Mouse (Mus musculus): ENCODE measurements around the gene Cdca7. TPM values are rescaled to one million over a fixed set of nuclear protein-coding genes. Genes with fewer than 3 reads are reported as not detected.

Cdca7 gene
- polyA plus RNA-seq, 1 experiment, result not detected

GRCm38 (mm10) chr2:72475423-72475796 is 549 bp upstream of the Cdca7 start:
- peaks cover 3% of the 10 kb centered on the region; the same call in 1 of the 2 replicates for H3K4me1 ChIP-seq (ENCODE audit: control insufficient read depth, insufficient read depth, insufficient read length, low read length)
- H3K27ac ChIP-seq (replicated peaks; ENCODE audit: low read depth, low read length), result no peak overlapping the region
- H3K4me3 ChIP-seq (ENCODE audit: insufficient read depth, low read depth, low read length), result peak overlapping the region; percentile 80

- peaks cover 3% of the 10 kb centered on the region; the same call in 1 of the 2 replicates for H3K4me1 ChIP-seq (ENCODE audit: control insufficient read depth, insufficient read depth, insufficient read length, low read length)
- no peak overlapping the region for H3K27ac ChIP-seq (replicated peaks; ENCODE audit: low read depth, low read length)
- peak overlapping the region; percentile 80 for H3K4me3 ChIP-seq (ENCODE audit: insufficient read depth, low read depth, low read length)
These were observed 690 bp downstream of the Cdca7 start for GRCm38 (mm10) chr2:72476486-72477211.

- Histone ChIP-seq H3K4me1 (ENCODE audit: control insufficient read depth, insufficient read depth, insufficient read length, low read length) (peaks cover 3% of the 10 kb centered on the region; the same call in 1 of the 2 replicates), H3K27ac (replicated peaks; ENCODE audit: low read depth, low read length) (no peak overlapping the region)
These were observed 1.3 kb downstream of the Cdca7 start for GRCm38 (mm10) chr2:72477221-72477620.

GRCm38 (mm10) chr2:72478176-72478575 is 2.2 kb downstream of the Cdca7 start:
- no peak overlapping the region for H3K27ac ChIP-seq (replicated peaks; ENCODE audit: low read depth, low read length)

More at GRCm38 (mm10) chr2:72477221-72477620, 1.3 kb downstream of the Cdca7 start:
- peak overlapping the region; percentile 80 for H3K4me3 ChIP-seq (ENCODE audit: insufficient read depth, low read depth, low read length)

GRCm38 (mm10) chr2:72478921-72479320 is 3.0 kb downstream of the Cdca7 start:
- H3K27ac ChIP-seq (replicated peaks; ENCODE audit: low read depth, low read length), result no peak overlapping the region

More at GRCm38 (mm10) chr2:72478176-72478575, 2.2 kb downstream of the Cdca7 start:
- peaks cover 3% of the 10 kb centered on the region; the same call in 1 of the 2 replicates for H3K4me1 ChIP-seq (ENCODE audit: control insufficient read depth, insufficient read depth, insufficient read length, low read length)
- H3K4me3 ChIP-seq (ENCODE audit: insufficient read depth, low read depth, low read length), result no peak overlapping the region

GRCm38 (mm10) chr2:72479818-72480217 is 3.9 kb downstream of the Cdca7 start:
- Histone ChIP-seq H3K4me3 (ENCODE audit: insufficient read depth, low read depth, low read length) (no peak overlapping the region), H3K27ac (replicated peaks; ENCODE audit: low read depth, low read length) (no peak overlapping the region), H3K4me1 (ENCODE audit: control insufficient read depth, insufficient read depth, insufficient read length, low read length) (peaks cover 3% of the 10 kb centered on the region; the same call in 1 of the 2 replicates)

More at GRCm38 (mm10) chr2:72478921-72479320, 3.0 kb downstream of the Cdca7 start:
- H3K4me1 ChIP-seq (ENCODE audit: control insufficient read depth, insufficient read depth, insufficient read length, low read length), result peaks cover 3% of the 10 kb centered on the region; the same call in 1 of the 2 replicates
- no peak overlapping the region for H3K4me3 ChIP-seq (ENCODE audit: insufficient read depth, low read depth, low read length)

- Histone ChIP-seq H3K4me3 (ENCODE audit: insufficient read depth, low read depth, low read length) (no peak overlapping the region), H3K4me1 (ENCODE audit: control insufficient read depth, insufficient read depth, insufficient read length, low read length) (no peaks in the 10 kb centered on the region), H3K27ac (replicated peaks; ENCODE audit: low read depth, low read length) (no peak overlapping the region)
These were observed 15.7 kb downstream of the Cdca7 start for GRCm38 (mm10) chr2:72491650-72492049.

GRCm38 (mm10) chr2:72493039-72493438 is 17.1 kb downstream of the Cdca7 start:
- H3K4me3 ChIP-seq (ENCODE audit: insufficient read depth, low read depth, low read length), result no peak overlapping the region

GRCm38 (mm10) chr2:72499074-72499721 is 23.2 kb downstream of the Cdca7 start:
- no peak overlapping the region for H3K27ac ChIP-seq (replicated peaks; ENCODE audit: low read depth, low read length)
- no peaks in the 10 kb centered on the region for H3K4me1 ChIP-seq (ENCODE audit: control insufficient read depth, insufficient read depth, insufficient read length, low read length)
- no peak overlapping the region for H3K4me3 ChIP-seq (ENCODE audit: insufficient read depth, low read depth, low read length)

More at GRCm38 (mm10) chr2:72493039-72493438, 17.1 kb downstream of the Cdca7 start:
- Histone ChIP-seq H3K27ac (replicated peaks; ENCODE audit: low read depth, low read length) (no peak overlapping the region), H3K4me1 (ENCODE audit: control insufficient read depth, insufficient read depth, insufficient read length, low read length) (no peaks in the 10 kb centered on the region)

GRCm38 (mm10) chr2:72499782-72500411 is 23.9 kb downstream of the Cdca7 start:
- Histone ChIP-seq H3K4me3 (ENCODE audit: insufficient read depth, low read depth, low read length) (no peak overlapping the region), H3K4me1 (ENCODE audit: control insufficient read depth, insufficient read depth, insufficient read length, low read length) (no peaks in the 10 kb centered on the region)

GRCm38 (mm10) chr2:72502041-72502813 is 26.3 kb downstream of the Cdca7 start:
- H3K4me3 ChIP-seq (ENCODE audit: insufficient read depth, low read depth, low read length), result no peak overlapping the region
- H3K4me1 ChIP-seq (ENCODE audit: control insufficient read depth, insufficient read depth, insufficient read length, low read length), result no peaks in the 10 kb centered on the region
- no peak overlapping the region for H3K27ac ChIP-seq (replicated peaks; ENCODE audit: low read depth, low read length)

More at GRCm38 (mm10) chr2:72499782-72500411, 23.9 kb downstream of the Cdca7 start:
- no peak overlapping the region for H3K27ac ChIP-seq (replicated peaks; ENCODE audit: low read depth, low read length)

- no peak overlapping the region for H3K4me3 ChIP-seq (ENCODE audit: insufficient read depth, low read depth, low read length)
- no peaks in the 10 kb centered on the region for H3K4me1 ChIP-seq (ENCODE audit: control insufficient read depth, insufficient read depth, insufficient read length, low read length)
These were observed 27.7 kb downstream of the Cdca7 start for GRCm38 (mm10) chr2:72503646-72504045.

GRCm38 (mm10) chr2:72507855-72508635 is 32.1 kb downstream of the Cdca7 start:
- Histone ChIP-seq H3K4me1 (ENCODE audit: control insufficient read depth, insufficient read depth, insufficient read length, low read length) (no peaks in the 10 kb centered on the region), H3K4me3 (ENCODE audit: insufficient read depth, low read depth, low read length) (no peak overlapping the region), H3K27ac (replicated peaks; ENCODE audit: low read depth, low read length) (no peak overlapping the region)

More at GRCm38 (mm10) chr2:72503646-72504045, 27.7 kb downstream of the Cdca7 start:
- H3K27ac ChIP-seq (replicated peaks; ENCODE audit: low read depth, low read length), result no peak overlapping the region

- Histone ChIP-seq H3K4me1 (ENCODE audit: control insufficient read depth, insufficient read depth, insufficient read length, low read length) (no peaks in the 10 kb centered on the region), H3K4me3 (ENCODE audit: insufficient read depth, low read depth, low read length) (no peak overlapping the region), H3K27ac (replicated peaks; ENCODE audit: low read depth, low read length) (no peak overlapping the region)
These were observed 32.9 kb downstream of the Cdca7 start for GRCm38 (mm10) chr2:72508891-72509290.

All from brown adipose tissue, adult 24 weeks (tissue).